Mouse (Mus musculus) frontal cortex, postnatal 25 days (tissue): ENCODE data around the gene Prpf4.

Experiments
- DNase-seq, 2 experiments: peaks; one replicate each; pipeline ENCODE4 v3.0.0; 2022; ENCODE audit warnings: low spot score in 2 of 2

The Prpf4 gene

GRCm38 (mm10) chr4:62389592-62390512 lies 18.7 kb upstream of the Prpf4 start:
- no peak for DNase-seq

GRCm38 (mm10) chr4:62391892-62392291 lies 16.7 kb upstream of the Prpf4 start:
- no peak for DNase-seq

GRCm38 (mm10) chr4:62393459-62393858 lies 15.1 kb upstream of the Prpf4 start:
- no peak for DNase-seq

GRCm38 (mm10) chr4:62395806-62396205 lies 12.8 kb upstream of the Prpf4 start:
- no peak for DNase-seq

GRCm38 (mm10) chr4:62397616-62398365 lies 10.8 kb upstream of the Prpf4 start:
- DNase-seq = no peak

- DNase-seq = no peak
Measured at GRCm38 (mm10) chr4:62398956-62399355, 9.6 kb upstream of the Prpf4 start.

GRCm38 (mm10) chr4:62406133-62406532 lies 2.5 kb upstream of the Prpf4 start:
- no peak for DNase-seq

- peak; percentile 25 to 39 for DNase-seq
Measured at GRCm38 (mm10) chr4:62407730-62408582, 641 bp upstream of the Prpf4 start.

- no peak for DNase-seq
Measured at GRCm38 (mm10) chr4:62409615-62410014, 1.0 kb downstream of the Prpf4 start.

- no peak for DNase-seq
Measured at GRCm38 (mm10) chr4:62410325-62410724, 1.7 kb downstream of the Prpf4 start.

GRCm38 (mm10) chr4:62411606-62412005 lies 3.0 kb downstream of the Prpf4 start:
- no peak for DNase-seq

- DNase-seq = no peak
Measured at GRCm38 (mm10) chr4:62418448-62418847, 9.9 kb downstream of the Prpf4 start.

GRCm38 (mm10) chr4:62419091-62419490 lies 10.5 kb downstream of the Prpf4 start:
- DNase-seq = no peak

- no peak for DNase-seq
Measured at GRCm38 (mm10) chr4:62425891-62426290, 17.3 kb downstream of the Prpf4 start.

GRCm38 (mm10) chr4:62427978-62428758 lies 19.6 kb downstream of the Prpf4 start:
- no peak for DNase-seq

GRCm38 (mm10) chr4:62429616-62430015 lies 21.0 kb downstream of the Prpf4 start:
- DNase-seq = no peak

GRCm38 (mm10) chr4:62430678-62431077 lies 22.1 kb downstream of the Prpf4 start:
- no peak for DNase-seq

- no peak for DNase-seq
Measured at GRCm38 (mm10) chr4:62431522-62431921, 22.9 kb downstream of the Prpf4 start.

- DNase-seq = no peak
Measured at GRCm38 (mm10) chr4:62433939-62434870, 25.6 kb downstream of the Prpf4 start.

- DNase-seq = no peak
Measured at GRCm38 (mm10) chr4:62435081-62435480, 26.5 kb downstream of the Prpf4 start, which contains the start of gene Rnf183. Rnf183 (minus strand) TSS chr4:62435252.
